Mouse (Mus musculus) intestine, postnatal 0 days (tissue): ENCODE results near the gene Calml4. TPM values are rescaled to one million over a fixed set of nuclear protein-coding genes. Genes with fewer than 3 reads are reported as not detected.

ENCODE experiments used
- ATAC-seq: fragments of 200-750 bp; cut with Nextera tagmentation; 2 replicates; pipeline ENCODE4 v1.8.0; 2017; ENCODE audit warnings: mild to moderate bottlenecking, moderate TSS enrichment, moderate library complexity
- H3K27ac ChIP-seq: fragments of 300-500 bp; sonication (generic); 2 replicates; pipeline ENCODE4 v1.5.1; 2014; ENCODE audit warnings: mild to moderate bottlenecking, low read depth, low read length, moderate library complexity
- H3K27me3 ChIP-seq: fragments of 300-500 bp; sonication (generic); replicated peaks from 2 replicates; pipeline ENCODE4 v1.6.1; 2014; ENCODE audit warnings: low read length, mixed read lengths; ENCODE audit not compliant: control insufficient read depth, insufficient read depth
- H3K36me3 ChIP-seq: fragments of 300-500 bp; sonication (generic); 2 replicates; pipeline ENCODE4 v1.6.1; 2014; ENCODE audit warnings: mild to moderate bottlenecking, moderate library complexity; ENCODE audit not compliant: control insufficient read depth, insufficient read depth
- H3K4me1 ChIP-seq: fragments of 300-500 bp; sonication (generic); replicated peaks from 2 replicates; pipeline ENCODE4 v1.6.1; 2014; ENCODE audit warnings: antibody characterized with exemption, low read length, mixed read lengths; ENCODE audit not compliant: control insufficient read depth, insufficient read depth
- H3K4me2 ChIP-seq: fragments of 300-500 bp; sonication (generic); replicated peaks from 2 replicates; pipeline ENCODE4 v1.6.1; 2014; ENCODE audit warnings: low read depth, mild to moderate bottlenecking, moderate library complexity
- H3K4me3 ChIP-seq: fragments of 300-500 bp; sonication (generic); 2 replicates; pipeline ENCODE4 v1.5.1; 2014; ENCODE audit warnings: low read depth, low read length
- H3K9ac ChIP-seq: fragments of 300-500 bp; sonication (generic); 2 replicates; pipeline ENCODE4 v1.6.1; 2014; ENCODE audit warnings: mild to moderate bottlenecking, low read depth, low read length
- H3K9me3 ChIP-seq: fragments of 300-500 bp; sonication (generic); 2 replicates; pipeline ENCODE4 v1.6.1; 2016; ENCODE audit warnings: mixed run types; ENCODE audit not compliant: control insufficient read depth
- CTCF ChIP-seq: sonication (generic); IDR thresholded peaks from 2 replicates; pipeline ENCODE4 v1.5.1; 2016; ENCODE audit warnings: low read depth, mild to moderate bottlenecking, control low read depth, antibody characterized with exemption, moderate library complexity
- WGBS: fragments of 180-500 bp; shearing (Covaris S2); extraction: QIAGEN DNeasy Blood & Tissue Kit; methylation state at CpG from one replicate; pipeline ENCODE4 v1.1.7; 2014; 5-methylcytosine and 5-hydroxymethylcytosine counted together
- polyA plus RNA-seq: library from polyadenylated mRNA; unstranded; fragments of >200 nt; fragmentation: Nextera tagmentation; extraction: Ambion mirVana; gene quantifications from 2 replicates; pipeline ENCODE4 v1.2.1, GENCODE M21; 2015

Gene Calml4
- polyA plus RNA-seq, 1 experiment from 2014 or later = 597 TPM

- 72% methylated on average over 6 of the region's 6 CpGs for WGBS
- H3K27ac ChIP-seq = no peak overlapping the region
- H3K4me3 ChIP-seq = no peak overlapping the region
- no peak overlapping the region for H3K9ac ChIP-seq
- no peaks in the 10 kb centered on the region for H3K27me3 ChIP-seq
- peaks cover 2% of the 10 kb centered on the region; the same call in 1 of the 2 replicates for H3K4me1 ChIP-seq
- no peak for ATAC-seq
- H3K4me2 ChIP-seq = no peak overlapping the region
- no peaks in the 10 kb centered on the region for H3K36me3 ChIP-seq
- no peaks in the 10 kb centered on the region for H3K9me3 ChIP-seq
- no peak for TF ChIP-seq CTCF
Measured at GRCm38 (mm10) chr9:62829877-62830276, 28.0 kb upstream of the Calml4 start.

GRCm38 (mm10) chr9:62834906-62835305 lies 23.0 kb upstream of the Calml4 start:
- Histone ChIP-seq H3K9ac (no peak overlapping the region), H3K36me3 (no peaks in the 10 kb centered on the region; the same call in 1 of the 2 replicates), H3K4me2 (no peak overlapping the region), H3K27ac (no peak overlapping the region), H3K4me1 (peaks cover 6% of the 10 kb centered on the region; the same call in 1 of the 2 replicates), H3K27me3 (no peaks in the 10 kb centered on the region), H3K9me3 (no peaks in the 10 kb centered on the region), H3K4me3 (no peak overlapping the region)
- ATAC-seq = no peak
- 51% methylated on average over 5 of the region's 5 CpGs for WGBS
- TF ChIP-seq CTCF = no peak

GRCm38 (mm10) chr9:62835705-62836446 lies 22.0 kb upstream of the Calml4 start:
- Histone ChIP-seq H3K4me1 (peaks cover 6% of the 10 kb centered on the region; the same call in 1 of the 2 replicates), H3K4me3 (no peak overlapping the region), H3K36me3 (no peaks in the 10 kb centered on the region; the same call in 1 of the 2 replicates), H3K9me3 (no peaks in the 10 kb centered on the region), H3K27ac (no peak overlapping the region), H3K9ac (no peak overlapping the region), H3K27me3 (no peaks in the 10 kb centered on the region), H3K4me2 (no peak overlapping the region)
- ATAC-seq = peak; percentile 51
- WGBS = 34% methylated on average over 4 of the region's 4 CpGs
- TF ChIP-seq CTCF = peak; percentile 42

- Histone ChIP-seq H3K4me3 (no peak overlapping the region), H3K36me3 (no peaks in the 10 kb centered on the region; the same call in 1 of the 2 replicates), H3K4me1 (peaks cover 6% of the 10 kb centered on the region; the same call in 1 of the 2 replicates), H3K27me3 (no peaks in the 10 kb centered on the region), H3K27ac (no peak overlapping the region), H3K9me3 (no peaks in the 10 kb centered on the region), H3K9ac (no peak overlapping the region), H3K4me2 (no peak overlapping the region)
- ATAC-seq = no peak
- 48% methylated on average over 3 of the region's 3 CpGs for WGBS
- TF ChIP-seq CTCF = no peak
Measured at GRCm38 (mm10) chr9:62837611-62838010, 20.3 kb upstream of the Calml4 start.

GRCm38 (mm10) chr9:62838146-62838505 lies 19.8 kb upstream of the Calml4 start:
- Histone ChIP-seq H3K27ac (0 out of 2 replicates have a peak overlapping the region, but pooled peaks have one; percentile 79), H3K9me3 (no peaks in the 10 kb centered on the region), H3K9ac (peak overlapping the region; percentile 82; the same call in 1 of the 2 replicates), H3K36me3 (no peaks in the 10 kb centered on the region; the same call in 1 of the 2 replicates), H3K27me3 (no peaks in the 10 kb centered on the region), H3K4me2 (peak overlapping the region; percentile 90), H3K4me1 (peaks cover 10% of the 10 kb centered on the region; the same call in 1 of the 2 replicates), H3K4me3 (peak overlapping the region; percentile 65)
- no peak for TF ChIP-seq CTCF
- WGBS = 8% methylated on average over 8 of the region's 8 CpGs
- ATAC-seq = no peak; the same call in 1 of the 2 replicates

GRCm38 (mm10) chr9:62838506-62839171 lies 19.2 kb upstream of the Calml4 start, which contains the start of gene Cln6:
Cln6 (plus strand) TSS chr9:62838785.
- Histone ChIP-seq H3K9ac (peak within 1 kb of the TSS; percentile 82), H3K4me1 (peaks cover 11% of the 10 kb centered on the region; the same call in 1 of the 2 replicates), H3K9me3 (no peaks in the 10 kb centered on the region), H3K4me2 (peak within 1 kb of the TSS; percentile 90), H3K27ac (peak within 1 kb of the TSS; percentile 79), H3K27me3 (no peaks in the 10 kb centered on the region), H3K4me3 (peak within 1 kb of the TSS; percentile 65), H3K36me3 (no peaks in the 10 kb centered on the region; the same call in 1 of the 2 replicates)
- peak; percentile 68 for ATAC-seq
- TF ChIP-seq CTCF = no peak
- under 1% methylated on average over 47 of the region's 48 CpGs for WGBS
